Mouse (Mus musculus) liver, adult 2 months (tissue): ENCODE results near the gene Nat8f6. TPM values are rescaled to one million over a fixed set of nuclear protein-coding genes. Genes with fewer than 3 reads are reported as not detected.
"Not testable (repeated sequence)": the region's sequence is repeated elsewhere in the genome, so short reads cannot be mapped to it uniquely, and the experiment has no call there.

Experiments
- DNase-seq: peaks from one replicate; pipeline ENCODE4 v3.0.0-alpha.2; 2011; ENCODE audit warnings: low read depth, low spot score; ENCODE audit errors: extremely low read depth
- H3K27ac ChIP-seq: fragments of 200-500 bp; replicated peaks from 2 replicates; pipeline ENCODE4 v1.5.1; 2012; ENCODE audit warnings: low read depth, mild to moderate bottlenecking, control low read depth, inconsistent platforms, low read length; ENCODE audit not compliant: insufficient read depth
- H3K27me3 ChIP-seq: fragments of 200-500 bp; 2 replicates; pipeline ENCODE4 v1.6.1; 2012; ENCODE audit warnings: mild to moderate bottlenecking, moderate library complexity, low read length, inconsistent platforms; ENCODE audit not compliant: control insufficient read depth, insufficient read depth
- H3K36me3 ChIP-seq: fragments of 200-500 bp; 2 replicates; pipeline ENCODE4 v1.6.1; 2012; ENCODE audit warnings: low read length, inconsistent platforms; ENCODE audit not compliant: control insufficient read depth, insufficient read depth
- H3K4me1 ChIP-seq: fragments of 200-500 bp; 2 replicates; pipeline ENCODE4 v1.6.1; 2011; ENCODE audit warnings: low read length; ENCODE audit not compliant: control insufficient read depth, insufficient read depth
- H3K4me3 ChIP-seq: fragments of 200-500 bp; 2 replicates; pipeline ENCODE4 v1.5.1; 2011; ENCODE audit warnings: low read depth, mild to moderate bottlenecking, control low read depth, low read length, moderate library complexity; ENCODE audit not compliant: insufficient read depth
- H3K79me2 ChIP-seq: fragments of 200-500 bp; 2 replicates; pipeline ENCODE4 v1.6.1; 2012; ENCODE audit warnings: inconsistent platforms, mild to moderate bottlenecking, low read length, moderate library complexity; ENCODE audit not compliant: control insufficient read depth, insufficient read depth
- H3K9ac ChIP-seq: fragments of 200-500 bp; 2 replicates; pipeline ENCODE4 v1.6.1; 2012; ENCODE audit warnings: low read depth, mild to moderate bottlenecking, control low read depth, inconsistent platforms, low read length
- CTCF ChIP-seq: fragments of 200-500 bp; IDR thresholded peaks from 2 replicates; pipeline ENCODE4 v1.5.1; 2011; ENCODE audit warnings: low read depth, low read length, control low read depth
- POLR2A ChIP-seq: fragments of 200-500 bp; IDR thresholded peaks from 2 replicates; pipeline ENCODE4 v1.6.1; 2011; ENCODE audit warnings: low read length, control low read depth; ENCODE audit not compliant: insufficient read depth; ENCODE audit errors: extremely low read depth
- WGBS: fragments of 180-500 bp; shearing (Covaris S2); methylation state at CpG from one replicate; pipeline ENCODE4 v1.1.7; 2018; 5-methylcytosine and 5-hydroxymethylcytosine counted together
- polyA plus RNA-seq: library from polyadenylated mRNA; depleted of rRNA; stranded (reverse); fragments of >200 nt; gene quantifications from 2 replicates; pipeline ENCODE4 v1.2.3, GENCODE M21; 2012
- total RNA-seq: library from RNA; depleted of rRNA; stranded (reverse); fragments of >200 nt; gene quantifications from 2 replicates; pipeline ENCODE4 v1.2.3, GENCODE M21; 2014

The Nat8f6 gene
- total and polyA plus RNA-seq, 2 experiments = 0.28 TPM; not detected in 1

DNA sequence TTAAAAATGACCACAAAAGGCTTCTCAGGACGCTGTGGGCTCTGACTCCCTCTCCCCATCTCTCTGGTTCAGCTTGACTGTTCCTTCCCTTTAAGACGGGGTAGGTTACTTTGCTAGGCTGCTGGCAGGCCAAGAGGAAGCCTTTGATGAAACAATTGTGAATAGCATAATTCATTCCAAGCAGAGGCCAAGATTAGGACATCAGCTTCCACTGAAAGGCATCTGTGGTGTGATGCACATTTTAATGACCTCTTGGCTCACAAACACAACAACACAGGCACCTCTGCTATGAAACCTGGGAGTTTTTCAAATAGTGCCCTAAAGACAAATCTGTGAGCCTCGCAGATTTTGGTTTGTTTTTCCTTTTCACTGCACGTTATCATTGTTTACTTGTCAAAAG is 19.2 kb upstream of the Nat8f6 start:
- no peak for TF ChIP-seq POLR2A
- no peak for TF ChIP-seq CTCF
- DNase-seq = peak; percentile 61
- Histone ChIP-seq H3K27ac (peak overlapping the region; percentile 39; the same call in 1 of the 2 replicates), H3K36me3 (no peaks in the 10 kb centered on the region), H3K27me3 (no peaks in the 10 kb centered on the region), H3K79me2 (no peaks in the 10 kb centered on the region), H3K4me3 (no peak overlapping the region), H3K4me1 (peaks cover 12% of the 10 kb centered on the region), H3K9ac (no peak overlapping the region)
- WGBS = 34% methylated on average over 4 of the region's 4 CpGs

GRCm38 (mm10) chr6:85838674-85839073 is 17.9 kb upstream of the Nat8f6 start:
- WGBS = 37% methylated on average over 8 of the region's 8 CpGs
- no peaks in the 10 kb centered on the region for H3K79me2 ChIP-seq
- 0 out of 2 replicates have a peak overlapping the region, but pooled peaks have one; percentile 38 for H3K9ac ChIP-seq
- no peak overlapping the region for H3K4me3 ChIP-seq
- H3K27ac ChIP-seq = peak overlapping the region; percentile 91
- H3K36me3 ChIP-seq = no peaks in the 10 kb centered on the region
- peak; percentile 73 for DNase-seq
- H3K27me3 ChIP-seq = no peaks in the 10 kb centered on the region
- TF ChIP-seq POLR2A = no peak
- no peak for TF ChIP-seq CTCF
- peaks cover 14% of the 10 kb centered on the region for H3K4me1 ChIP-seq

DNA sequence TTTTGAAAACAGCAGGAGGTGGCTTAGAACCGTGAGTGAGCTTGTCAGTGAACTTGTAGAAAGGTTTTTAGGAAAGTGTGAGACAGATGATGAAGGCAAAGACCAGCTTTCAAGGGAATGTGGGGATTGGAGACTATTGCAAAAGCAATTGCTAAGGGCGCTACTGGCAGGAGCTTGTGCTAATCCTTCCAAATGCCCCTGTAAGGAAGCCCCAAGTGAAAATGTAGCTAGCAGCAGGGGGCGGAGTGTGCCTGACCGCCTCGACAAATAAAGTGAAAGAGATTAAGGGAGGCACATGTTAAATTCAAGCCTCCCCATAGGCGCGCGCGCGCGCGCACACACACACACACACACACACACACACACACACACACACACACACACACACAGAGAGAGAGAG is 16.6 kb upstream of the Nat8f6 start:
- TF ChIP-seq CTCF = peak; percentile 52
- peak overlapping the region; percentile 54 for H3K9ac ChIP-seq
- H3K4me3 ChIP-seq, H3K79me2 ChIP-seq, H3K27me3 ChIP-seq, H3K36me3 ChIP-seq: not testable (repeated sequence)
- H3K27ac ChIP-seq = peak overlapping the region; percentile 83
- WGBS = 16% methylated on average over 12 of the region's 12 CpGs
- peaks cover 13% of the 10 kb centered on the region for H3K4me1 ChIP-seq
- peak; percentile 67 for DNase-seq

GRCm38 (mm10) chr6:85836827-85837226 is 16.1 kb upstream of the Nat8f6 start:
- not testable (repeated sequence) for H3K9ac ChIP-seq, DNase-seq, H3K36me3 ChIP-seq, H3K4me3 ChIP-seq, H3K79me2 ChIP-seq, H3K27me3 ChIP-seq
- Histone ChIP-seq H3K27ac (peak overlapping the region; percentile 83; the same call in 1 of the 2 replicates), H3K4me1 (peaks cover 13% of the 10 kb centered on the region)
- TF ChIP-seq CTCF = peak; percentile 33
- 7% methylated on average over 9 of the region's 9 CpGs for WGBS

GRCm38 (mm10) chr6:85836098-85836497 is 15.3 kb upstream of the Nat8f6 start:
- not testable (repeated sequence) for H3K27me3 ChIP-seq, H3K9ac ChIP-seq, H3K79me2 ChIP-seq, H3K36me3 ChIP-seq, H3K27ac ChIP-seq, H3K4me3 ChIP-seq, DNase-seq
- H3K4me1 ChIP-seq = peaks cover 14% of the 10 kb centered on the region
- WGBS = 83% methylated on average over 5 of the region's 5 CpGs

DNA sequence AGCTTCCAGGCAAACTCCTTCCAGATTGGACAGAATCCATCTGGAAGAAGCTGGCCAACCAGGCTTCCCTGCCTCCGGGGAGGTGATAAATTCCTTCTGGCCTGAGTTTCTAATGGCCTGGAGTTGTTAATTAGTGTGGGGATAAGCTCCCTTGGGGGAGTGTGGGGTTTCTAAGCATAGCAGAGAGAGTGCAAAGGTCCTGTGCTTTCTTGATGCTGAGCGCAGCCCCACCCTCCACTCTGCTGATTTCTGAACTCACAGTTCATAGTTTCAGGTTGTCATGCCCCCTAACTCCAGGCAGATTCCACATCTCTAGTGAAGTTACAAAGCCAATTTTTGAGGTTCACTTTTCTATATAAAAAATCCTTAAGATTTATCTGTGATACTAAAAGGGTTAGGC is 14.3 kb upstream of the Nat8f6 start:
- H3K27me3 ChIP-seq, H3K79me2 ChIP-seq, H3K4me3 ChIP-seq, H3K9ac ChIP-seq, H3K36me3 ChIP-seq, DNase-seq: not testable (repeated sequence)
- peak overlapping the region; percentile 79 for H3K27ac ChIP-seq
- WGBS = 57% methylated on average over 1 of the region's 2 CpGs
- peaks cover 15% of the 10 kb centered on the region for H3K4me1 ChIP-seq

DNA sequence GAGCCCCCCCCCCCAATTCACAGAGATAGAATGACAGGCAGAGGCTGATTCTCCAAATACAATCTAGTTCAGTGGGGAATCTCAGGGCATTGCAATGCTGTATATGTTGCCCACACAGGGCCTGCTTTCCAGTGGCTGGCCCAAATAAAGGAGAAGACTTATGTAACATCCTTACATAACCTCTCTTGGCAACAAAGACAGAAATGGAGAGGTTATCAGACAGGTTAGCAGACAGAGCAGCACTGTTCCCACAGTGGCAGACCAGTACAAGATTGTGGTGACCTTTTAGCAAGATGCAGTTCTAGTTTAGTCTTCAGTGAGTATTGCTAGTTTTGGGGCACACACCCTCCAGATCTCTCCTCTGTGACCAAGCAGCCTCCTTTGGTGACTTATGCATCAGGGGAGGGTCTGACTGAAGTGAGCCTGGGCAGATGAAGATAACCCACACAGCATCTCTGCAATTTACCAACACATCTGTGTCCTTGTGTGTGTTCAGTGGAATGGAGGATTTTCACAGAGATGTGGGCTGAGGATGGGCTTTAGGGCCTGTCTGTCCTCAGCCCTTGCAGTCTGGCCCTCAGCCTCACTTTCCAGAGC is 13.8 kb upstream of the Nat8f6 start:
- peak; percentile 83 for DNase-seq
- not testable (repeated sequence) for H3K27me3 ChIP-seq, H3K4me3 ChIP-seq, H3K9ac ChIP-seq, H3K36me3 ChIP-seq, H3K79me2 ChIP-seq
- peak overlapping the region; percentile 79 for H3K27ac ChIP-seq
- H3K4me1 ChIP-seq = peaks cover 12% of the 10 kb centered on the region
